Mouse (Mus musculus) fibroblast of lung, adult 2 months (primary cell): ENCODE results near the gene Rassf5.
"Not testable (repeated sequence)": the region's sequence is repeated elsewhere in the genome, so short reads cannot be mapped to it uniquely, and the experiment has no call there.

Source experiments
- DNase-seq: peaks from one replicate; pipeline ENCODE4 v3.0.0-alpha.2; 2011; ENCODE audit warnings: low read depth

Rassf5 gene

DNA sequence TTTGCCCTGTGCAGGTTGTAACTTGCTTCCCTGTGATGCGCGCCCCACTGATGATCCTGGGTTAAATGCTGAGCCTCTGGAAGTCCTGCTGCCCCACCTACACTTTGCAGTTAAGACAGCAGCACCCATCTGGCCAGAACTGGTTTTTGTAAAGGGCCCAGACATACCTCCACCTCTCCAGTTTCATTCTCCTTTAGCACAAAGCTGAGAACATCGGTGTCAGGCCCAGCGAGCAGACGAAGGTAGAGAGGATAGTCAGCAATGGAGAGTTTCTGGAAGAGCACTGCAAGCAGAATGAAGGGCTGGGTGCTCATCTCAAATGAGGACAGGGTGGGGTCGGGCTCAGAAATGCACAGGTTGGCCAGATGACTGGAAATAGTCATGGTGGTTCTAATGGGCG lies 64.7 kb downstream of the Rassf5 start:
- no peak for DNase-seq

- no peak for DNase-seq
Measured at GRCm38 (mm10) chr1:131178083-131178482, 67.0 kb downstream of the Rassf5 start.

- no peak for DNase-seq
Measured at GRCm38 (mm10) chr1:131177249-131177648, 67.8 kb downstream of the Rassf5 start.

DNA sequence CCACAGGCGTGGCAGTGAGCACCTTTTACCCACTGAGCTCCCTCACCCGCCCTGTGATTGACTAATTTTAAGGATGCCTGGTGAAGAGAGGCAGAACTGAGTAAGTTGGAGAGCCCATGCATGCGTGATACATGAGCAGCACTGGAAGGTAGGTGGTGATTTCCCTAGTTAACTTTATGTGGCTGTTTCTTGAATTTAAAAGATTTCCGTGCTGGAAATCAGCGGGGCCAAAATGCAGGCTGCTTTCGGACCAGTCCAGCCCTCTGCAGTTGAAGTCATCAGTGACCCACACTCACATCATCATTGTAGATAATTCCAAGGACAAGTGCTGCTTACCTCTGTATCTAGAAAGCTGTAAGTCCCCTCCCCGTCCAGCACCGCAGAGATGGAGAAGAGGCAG lies 69.2 kb downstream of the Rassf5 start:
- DNase-seq: no peak

GRCm38 (mm10) chr1:131175189-131175588 lies 69.9 kb downstream of the Rassf5 start:
- DNase-seq: no peak

- no peak for DNase-seq
Measured at GRCm38 (mm10) chr1:131174299-131174861, 70.7 kb downstream of the Rassf5 start.

- DNase-seq: no peak
Measured at GRCm38 (mm10) chr1:131173809-131174208, 71.2 kb downstream of the Rassf5 start.

DNA sequence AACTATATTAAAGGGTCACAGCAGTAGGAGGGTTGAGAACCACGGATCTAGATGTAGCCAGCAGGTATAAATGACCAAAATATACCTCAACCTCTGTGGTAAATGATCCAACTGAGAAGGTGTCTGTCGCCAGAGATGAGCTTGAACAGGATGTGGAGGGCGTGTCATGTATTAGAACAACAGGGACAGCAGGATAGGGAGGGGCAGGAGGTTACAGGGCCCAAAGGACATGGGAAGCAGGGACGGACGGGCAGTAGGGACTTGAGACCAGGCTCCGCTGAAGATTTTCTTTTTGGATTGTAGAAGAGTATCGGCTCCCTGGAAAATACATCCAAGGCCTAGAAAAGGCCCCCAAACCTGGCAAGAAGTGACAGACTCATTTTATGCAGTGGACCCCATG lies 72.1 kb downstream of the Rassf5 start:
- no peak for DNase-seq

DNA sequence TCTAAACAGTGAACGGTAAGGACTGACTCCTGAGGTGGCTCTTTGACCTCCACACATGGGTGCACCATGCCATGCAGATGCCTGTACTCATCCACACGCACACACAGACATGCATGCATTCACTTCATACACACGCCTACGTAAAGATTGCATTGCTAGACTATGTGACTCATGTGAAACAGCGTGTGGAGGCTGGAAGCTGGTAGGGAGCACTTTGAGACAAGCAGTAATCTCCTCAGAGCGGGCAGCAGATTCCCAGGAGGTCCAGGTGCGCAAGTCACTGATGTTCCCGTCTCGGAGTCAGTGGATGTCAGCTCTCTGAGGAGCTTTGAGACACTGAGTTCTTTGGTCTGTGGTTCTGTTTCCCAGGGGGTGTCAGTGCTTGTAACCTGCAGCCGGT lies 77.4 kb downstream of the Rassf5 start:
- DNase-seq: no peak

DNA sequence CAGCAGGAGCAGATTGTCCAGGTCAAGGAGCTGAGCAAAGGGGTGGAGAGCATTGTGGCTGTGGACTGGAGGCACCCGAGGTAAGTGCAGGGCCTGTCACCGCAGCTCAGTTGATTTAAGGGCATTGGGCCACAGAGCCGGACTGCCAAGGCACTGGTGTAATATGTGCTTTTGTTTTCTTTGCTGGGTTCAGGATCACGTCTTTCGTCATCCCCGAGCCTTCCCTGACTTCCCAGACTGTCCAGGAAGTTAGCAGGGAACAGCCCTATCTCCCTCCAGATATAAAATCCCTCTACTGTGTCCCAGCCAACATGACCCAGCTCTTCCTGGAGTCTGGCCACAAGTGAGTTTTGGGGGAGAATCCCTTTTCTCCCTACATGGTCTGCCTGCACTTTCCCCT lies 80.6 kb downstream of the Rassf5 start:
- DNase-seq: no peak

DNA sequence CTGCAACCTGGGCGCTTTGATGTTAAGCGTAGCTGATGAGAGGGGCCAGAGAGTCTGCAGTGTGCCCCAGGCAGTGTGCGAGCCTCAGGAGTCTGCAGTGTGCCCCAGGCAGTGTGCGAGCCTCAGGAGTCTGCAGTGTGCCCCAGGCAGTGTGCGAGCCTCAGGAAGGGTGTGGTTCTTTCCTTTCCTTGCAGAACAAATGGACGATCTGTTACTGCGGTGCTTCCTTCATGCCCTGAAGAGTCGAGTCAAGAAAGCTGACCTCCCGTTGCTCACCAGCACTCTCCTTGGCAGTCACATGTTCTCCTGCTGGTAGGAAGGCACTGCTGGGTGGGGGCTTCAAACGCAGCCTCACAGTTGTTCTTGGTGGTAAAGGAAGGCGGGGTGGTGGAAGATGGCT lies 84.0 kb downstream of the Rassf5 start:
- DNase-seq: no peak

GRCm38 (mm10) chr1:131159573-131160327 lies 85.3 kb downstream of the Rassf5 start:
- not testable (repeated sequence) for DNase-seq

- DNase-seq: peak; percentile 25
Measured at GRCm38 (mm10) chr1:131155456-131155855, 89.6 kb downstream of the Rassf5 start.

- DNase-seq: peak; percentile 57
Measured at GRCm38 (mm10) chr1:131153018-131153629, 91.9 kb downstream of the Rassf5 start, which contains the start of gene Eif2d. Eif2d (plus strand) TSS chr1:131153181.

- no peak for DNase-seq
Measured at GRCm38 (mm10) chr1:131149496-131149895, 95.6 kb downstream of the Rassf5 start.

- DNase-seq: no peak
Measured at GRCm38 (mm10) chr1:131146181-131146614, 98.9 kb downstream of the Rassf5 start.

DNA sequence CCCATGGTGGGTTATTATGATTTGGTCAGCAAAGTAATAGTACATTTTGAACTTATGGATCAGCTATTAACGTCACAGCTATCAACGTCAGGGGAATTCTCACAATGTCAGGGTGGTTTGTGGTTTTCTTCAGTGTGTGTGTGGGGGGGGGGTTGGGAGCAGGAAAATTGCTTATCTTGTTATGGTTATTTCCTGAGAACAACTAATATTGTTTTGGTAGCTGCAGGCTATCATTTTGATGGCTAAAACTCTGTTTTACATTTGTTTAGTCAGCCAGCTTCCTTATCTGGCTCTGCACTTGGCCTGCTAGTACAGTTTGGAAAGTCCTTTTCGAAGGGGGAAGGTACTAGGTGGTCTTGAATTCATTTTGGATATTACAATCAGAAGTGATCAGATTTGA lies 99.8 kb downstream of the Rassf5 start:
- DNase-seq: not testable (repeated sequence)

GRCm38 (mm10) chr1:131142472-131142871 lies 102.6 kb downstream of the Rassf5 start:
- no peak for DNase-seq

DNA sequence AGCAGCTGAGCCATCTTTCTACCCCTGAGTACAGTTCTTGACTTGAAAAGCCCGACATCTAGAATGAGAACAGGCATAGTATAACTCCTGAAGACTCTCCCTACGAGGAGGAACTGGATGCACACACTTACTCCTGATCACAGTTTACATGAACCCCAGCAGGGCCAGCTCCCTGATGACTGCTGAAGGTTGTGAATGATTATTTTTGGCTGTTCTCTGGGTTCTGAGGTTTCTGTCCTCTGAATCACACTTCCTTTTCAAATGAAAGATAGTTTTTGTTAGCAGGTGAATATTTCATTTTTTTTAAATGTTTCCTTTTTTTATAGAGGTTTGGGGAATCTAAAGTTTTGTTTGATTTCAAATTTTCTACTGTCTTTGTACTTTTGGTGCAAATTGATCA lies 103.6 kb downstream of the Rassf5 start:
- DNase-seq: no peak

DNA sequence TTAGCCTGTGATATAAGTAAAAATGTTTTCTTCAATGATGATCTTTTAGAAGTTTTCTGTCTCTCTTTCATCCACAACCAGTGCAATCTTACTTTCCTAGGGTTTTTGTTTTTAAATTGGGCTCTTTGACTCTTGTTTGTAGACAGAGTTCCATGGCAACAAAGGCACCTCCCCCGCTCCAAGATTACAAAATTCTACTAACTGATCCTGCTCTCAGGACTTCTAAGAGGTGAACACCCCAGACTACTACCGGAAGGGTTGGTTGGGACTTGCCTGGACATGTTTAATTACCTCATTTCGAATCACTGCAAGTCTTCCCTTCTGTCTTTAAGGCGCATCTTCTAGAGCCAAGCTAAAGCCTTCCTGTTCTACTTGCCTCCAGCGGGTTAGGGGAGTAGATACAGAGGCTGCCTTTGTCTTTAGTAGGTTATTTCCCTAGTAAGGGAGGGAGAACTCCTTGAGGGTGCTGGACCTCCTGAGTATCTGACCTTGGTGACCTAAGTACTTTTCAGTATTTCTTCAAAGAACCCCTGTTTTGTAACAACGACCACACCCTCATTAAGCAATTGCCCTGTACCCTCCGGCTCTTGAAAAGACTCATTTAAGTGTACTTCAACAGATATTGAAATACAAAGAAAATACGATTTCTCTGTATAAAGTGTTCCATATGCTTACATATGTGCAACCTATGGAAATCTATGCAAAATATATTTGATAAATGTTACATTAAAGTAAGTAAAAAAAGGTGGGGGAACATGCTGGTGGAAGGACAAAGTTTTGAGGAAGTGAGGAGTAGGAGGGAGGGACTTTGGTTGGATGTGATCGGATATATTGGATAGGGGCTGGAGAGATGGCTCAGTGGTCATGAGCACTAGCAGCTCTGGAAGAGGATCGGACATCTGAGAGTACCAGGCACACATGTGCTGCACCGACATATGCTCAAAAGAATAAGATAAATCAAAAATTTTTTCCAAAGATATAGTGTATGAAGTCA lies 105.7 kb downstream of the Rassf5 start:
- DNase-seq: peak; percentile 79

DNA sequence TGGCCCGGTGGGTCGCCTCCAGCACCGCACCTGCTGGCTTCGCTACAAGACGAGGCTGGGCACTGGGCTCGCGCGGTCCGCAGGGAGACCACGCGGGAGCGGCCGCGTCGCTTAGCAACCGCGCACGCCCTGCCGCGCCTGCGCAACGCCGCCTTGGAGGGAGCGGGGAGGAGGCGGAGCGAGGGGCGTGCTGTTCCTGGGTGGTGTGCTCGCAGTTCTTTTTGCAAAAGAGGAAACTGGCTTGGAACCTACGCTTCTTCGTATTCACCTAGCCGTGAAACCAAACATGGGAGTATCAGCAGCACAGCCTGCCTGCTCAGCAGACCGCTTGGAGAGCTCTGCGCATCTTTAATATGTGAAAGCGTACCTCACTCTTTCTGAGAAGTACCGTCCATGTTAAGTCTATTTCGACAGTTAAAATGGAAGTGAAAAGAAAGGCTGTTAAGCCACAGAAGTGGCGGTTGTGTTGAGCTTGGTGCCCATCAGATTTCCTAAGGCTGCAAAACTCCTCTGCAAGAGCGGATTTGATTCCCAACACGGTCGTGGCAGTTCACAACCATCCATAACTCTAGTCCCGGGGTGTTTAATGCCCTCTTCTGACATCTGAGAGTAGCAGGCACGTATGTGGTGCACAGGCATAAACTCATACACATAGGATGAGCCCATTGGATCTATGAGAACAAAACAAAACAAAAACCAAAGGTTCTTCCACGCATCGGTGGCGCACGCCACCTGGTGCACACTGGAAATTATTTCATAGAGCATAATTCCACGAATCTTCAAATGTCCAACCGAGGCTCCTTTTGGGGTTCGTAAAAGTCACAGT lies 106.7 kb downstream of the Rassf5 start, which contains the start of gene Dyrk3:
Gene Dyrk3, minus strand, starts transcription at position 150 of the 826 bp plus-strand sequence.
- peak; percentile 72 for DNase-seq
